Mouse (Mus musculus) CH12.LX (cell line): ENCODE data around the gene Creb5.

Source experiments
- E2F4 ChIP-seq: IDR thresholded peaks from 2 replicates; pipeline ENCODE4 v1.6.1; 2011; ENCODE audit warnings: low read depth, low read length, improper control_type of control experiment; ENCODE audit not compliant: insufficient replicate concordance
- POLR2A ChIP-seq: IDR thresholded peaks from 2 replicates; pipeline ENCODE4 v1.6.1; 2011; ENCODE audit warnings: low read depth, mild to moderate bottlenecking, improper control_type of control experiment, low read length
- UBTF ChIP-seq: IDR thresholded peaks from 2 replicates; pipeline ENCODE4 v1.6.1; 2012; ENCODE audit warnings: low read depth, mild to moderate bottlenecking, inconsistent platforms, low read length, improper control_type of control experiment, moderate library complexity
- ZC3H11A ChIP-seq: IDR thresholded peaks from 2 replicates; pipeline ENCODE4 v1.6.1; 2012; ENCODE audit warnings: low read depth, mild to moderate bottlenecking, inconsistent platforms, low read length, improper control_type of control experiment

DNA sequence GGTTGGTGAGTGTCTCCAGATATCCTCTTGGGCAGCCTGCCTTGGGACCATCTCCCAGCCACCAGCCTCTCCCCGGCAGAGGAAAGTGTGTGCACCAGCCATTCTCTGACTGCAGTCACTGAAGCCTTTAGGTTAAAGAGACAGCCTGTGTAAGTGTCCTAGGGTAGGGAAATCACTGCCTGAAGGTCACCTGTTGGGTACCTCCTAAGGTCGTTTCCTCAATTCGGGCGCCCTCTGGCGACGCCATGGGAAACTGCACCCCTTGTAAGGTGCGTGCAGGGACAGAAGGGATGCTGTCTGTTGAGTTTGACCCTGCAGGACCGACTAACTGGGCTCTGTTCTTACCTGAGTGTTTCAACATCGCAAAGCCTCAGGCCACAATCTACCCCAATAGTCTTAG lies 434.5 kb downstream of the Creb5 start:
- peak; percentile 43; the same call in 1 of the 2 replicates for TF ChIP-seq E2F4
- no peak for TF ChIP-seq UBTF
- no peak for TF ChIP-seq POLR2A
- peak; percentile 98 for TF ChIP-seq ZC3H11A
